Mouse (Mus musculus) urinary bladder, postnatal 14 days (tissue): ENCODE data around the gene Adora2a.
"Not testable (repeated sequence)": the region's sequence is repeated elsewhere in the genome, so short reads cannot be mapped to it uniquely, and the experiment has no call there.

Source experiments
- DNase-seq: peaks from one replicate; pipeline ENCODE4 v3.0.0; 2021; ENCODE audit warnings: low spot score

The Adora2a gene

GRCm38 (mm10) chr10:75350564-75350963, 33.9 kb downstream of the Adora2a start:
- no peak for DNase-seq

- no peak for DNase-seq
These were observed 35.9 kb downstream of the Adora2a start for GRCm38 (mm10) chr10:75352541-75352940.

GRCm38 (mm10) chr10:75353838-75354241, 37.2 kb downstream of the Adora2a start:
- not testable (repeated sequence) for DNase-seq

- no peak for DNase-seq
These were observed 38.7 kb downstream of the Adora2a start for GRCm38 (mm10) chr10:75355341-75355740.

- peak; percentile 7 for DNase-seq
These were observed 47.6 kb downstream of the Adora2a start for GRCm38 (mm10) chr10:75364214-75364690.

GRCm38 (mm10) chr10:75364796-75365195, 48.1 kb downstream of the Adora2a start:
- DNase-seq, result no peak

- DNase-seq, result no peak
These were observed 48.6 kb downstream of the Adora2a start for GRCm38 (mm10) chr10:75365231-75365633.

GRCm38 (mm10) chr10:75373655-75374351, 57.1 kb downstream of the Adora2a start:
- DNase-seq, result peak; percentile 7

GRCm38 (mm10) chr10:75378688-75379087, 62.0 kb downstream of the Adora2a start:
- DNase-seq, result no peak
